Mouse (Mus musculus): Measurements from ENCODE around the gene Bglap3. TPM values are rescaled to one million over a fixed set of nuclear protein-coding genes. Genes with fewer than 3 reads are reported as not detected.
"Not testable (repeated sequence)": the region's sequence is repeated elsewhere in the genome, so short reads cannot be mapped to it uniquely, and the experiment has no call there.

The Bglap3 gene
- polyA plus RNA-seq, 1 experiment from 2014 or later = 0.35 TPM

GRCm38 (mm10) chr3:88367517-88367916 is 5.0 kb downstream of the Bglap3 start:
- 57% methylated on average over 4 of the region's 7 CpGs for WGBS
- Histone ChIP-seq H3K27me3 (replicated peaks; ENCODE audit: low read depth, poor library complexity, severe bottlenecking) (peaks cover 42% of the 10 kb centered on the region), H3K9me3 (peaks cover 12% of the 10 kb centered on the region), H3K36me3 (replicated peaks) (peaks cover 12% of the 10 kb centered on the region), H3K4me1 (peaks cover 31% of the 10 kb centered on the region)
- H3K27ac ChIP-seq (replicated peaks); H3K4me3 ChIP-seq; DNase-seq (ENCODE audit: low spot score): not testable (repeated sequence)

- H3K27ac ChIP-seq (replicated peaks) = not testable (repeated sequence)
- Histone ChIP-seq H3K9me3 (peaks cover 12% of the 10 kb centered on the region), H3K4me1 (peaks cover 31% of the 10 kb centered on the region), H3K27me3 (replicated peaks; ENCODE audit: low read depth, poor library complexity, severe bottlenecking) (peaks cover 42% of the 10 kb centered on the region), H3K36me3 (replicated peaks) (peaks cover 18% of the 10 kb centered on the region), H3K4me3 (peak overlapping the region; percentile 45; the same call in 1 of the 2 replicates)
- peak; percentile 52 for DNase-seq (ENCODE audit: low spot score)
- WGBS = 5% methylated on average over 22 of the region's 22 CpGs
These were observed 5.6 kb downstream of the Bglap3 start for GRCm38 (mm10) chr3:88366830-88367428.

GRCm38 (mm10) chr3:88365705-88366361 is 6.7 kb downstream of the Bglap3 start:
- Histone ChIP-seq H3K27me3 (replicated peaks; ENCODE audit: low read depth, poor library complexity, severe bottlenecking) (peaks cover 42% of the 10 kb centered on the region), H3K4me3 (no peak overlapping the region), H3K27ac (replicated peaks) (no peak overlapping the region), H3K9me3 (peaks cover 12% of the 10 kb centered on the region), H3K36me3 (replicated peaks) (peaks cover 29% of the 10 kb centered on the region), H3K4me1 (peaks cover 39% of the 10 kb centered on the region)
- DNase-seq (ENCODE audit: low spot score) = no peak
- WGBS = 35% methylated on average over 34 of the region's 34 CpGs

- no peak within 1 kb of the TSS; the same call in 1 of the 2 replicates for H3K27ac ChIP-seq (replicated peaks)
- peaks cover 44% of the 10 kb centered on the region for H3K36me3 ChIP-seq (replicated peaks)
- 2% methylated on average over 16 of the region's 16 CpGs for WGBS
- peaks cover 54% of the 10 kb centered on the region for H3K4me1 ChIP-seq
- H3K27me3 ChIP-seq (replicated peaks; ENCODE audit: low read depth, poor library complexity, severe bottlenecking) = peaks cover 42% of the 10 kb centered on the region
- H3K4me3 ChIP-seq = peak within 1 kb of the TSS; percentile 33
- no peaks in the 10 kb centered on the region for H3K9me3 ChIP-seq
- DNase-seq (ENCODE audit: low spot score) = peak; percentile 67
These were observed 8.2 kb downstream of the Bglap3 start, which contains the start of gene Paqr6 for GRCm38 (mm10) chr3:88364337-88364736. Gene Paqr6, plus strand, starts transcription at chr3:88364584.

GRCm38 (mm10) chr3:88363700-88364099 is 8.8 kb downstream of the Bglap3 start:
- 57% methylated on average over 4 of the region's 4 CpGs for WGBS
- peaks cover 60% of the 10 kb centered on the region for H3K4me1 ChIP-seq

GRCm38 (mm10) chr3:88361612-88362313 is 10.8 kb downstream of the Bglap3 start:
- Histone ChIP-seq H3K27ac (replicated peaks) (no peak overlapping the region), H3K4me1 (peaks cover 56% of the 10 kb centered on the region), H3K36me3 (replicated peaks) (peaks cover 69% of the 10 kb centered on the region), H3K4me3 (no peak overlapping the region), H3K9me3 (no peaks in the 10 kb centered on the region), H3K27me3 (replicated peaks; ENCODE audit: low read depth, poor library complexity, severe bottlenecking) (peaks cover 34% of the 10 kb centered on the region)
- WGBS = 86% methylated on average over 2 of the region's 2 CpGs
- no peak for DNase-seq (ENCODE audit: low spot score)

More at GRCm38 (mm10) chr3:88363700-88364099, 8.8 kb downstream of the Bglap3 start:
- peaks cover 50% of the 10 kb centered on the region for H3K36me3 ChIP-seq (replicated peaks)
- DNase-seq (ENCODE audit: low spot score) = no peak
- no peak overlapping the region for H3K4me3 ChIP-seq
- H3K27me3 ChIP-seq (replicated peaks; ENCODE audit: low read depth, poor library complexity, severe bottlenecking) = peaks cover 42% of the 10 kb centered on the region
- no peak overlapping the region for H3K27ac ChIP-seq (replicated peaks)
- H3K9me3 ChIP-seq = no peaks in the 10 kb centered on the region

- 0 out of 2 replicates have a peak overlapping the region, but pooled peaks have one; percentile 36 for H3K27ac ChIP-seq (replicated peaks)
- DNase-seq (ENCODE audit: low spot score) = no peak
- peaks cover 76% of the 10 kb centered on the region for H3K36me3 ChIP-seq (replicated peaks)
- H3K27me3 ChIP-seq (replicated peaks; ENCODE audit: low read depth, poor library complexity, severe bottlenecking) = peaks cover 28% of the 10 kb centered on the region
- H3K9me3 ChIP-seq = no peaks in the 10 kb centered on the region
- H3K4me3 ChIP-seq = no peak overlapping the region
- H3K4me1 ChIP-seq = peaks cover 55% of the 10 kb centered on the region
- WGBS = 75% methylated on average over 6 of the region's 6 CpGs
These were observed 11.4 kb downstream of the Bglap3 start for GRCm38 (mm10) chr3:88361096-88361495.

- H3K27ac ChIP-seq (replicated peaks) = peak overlapping the region; percentile 36; the same call in 1 of the 2 replicates
- DNase-seq (ENCODE audit: low spot score) = no peak
- 57% methylated on average over 3 of the region's 3 CpGs for WGBS
- peaks cover 48% of the 10 kb centered on the region for H3K4me1 ChIP-seq
- H3K36me3 ChIP-seq (replicated peaks) = peaks cover 87% of the 10 kb centered on the region
- no peak overlapping the region; the same call in 1 of the 2 replicates for H3K4me3 ChIP-seq
- H3K9me3 ChIP-seq = no peaks in the 10 kb centered on the region
- peaks cover 17% of the 10 kb centered on the region for H3K27me3 ChIP-seq (replicated peaks; ENCODE audit: low read depth, poor library complexity, severe bottlenecking)
These were observed 12.6 kb downstream of the Bglap3 start for GRCm38 (mm10) chr3:88359989-88360388.

GRCm38 (mm10) chr3:88359584-88359983 is 13.0 kb downstream of the Bglap3 start:
- Histone ChIP-seq H3K27ac (replicated peaks) (peak overlapping the region; percentile 36; the same call in 1 of the 2 replicates), H3K4me3 (no peak overlapping the region), H3K27me3 (replicated peaks; ENCODE audit: low read depth, poor library complexity, severe bottlenecking) (peaks cover 13% of the 10 kb centered on the region), H3K9me3 (no peaks in the 10 kb centered on the region), H3K4me1 (peaks cover 44% of the 10 kb centered on the region), H3K36me3 (replicated peaks) (peaks cover 91% of the 10 kb centered on the region)
- DNase-seq (ENCODE audit: low spot score) = no peak
- 68% methylated on average over 5 of the region's 5 CpGs for WGBS

GRCm38 (mm10) chr3:88354396-88355165 is 18.0 kb downstream of the Bglap3 start:
- no peaks in the 10 kb centered on the region for H3K9me3 ChIP-seq
- no peak for DNase-seq (ENCODE audit: low spot score)
- WGBS = 95% methylated on average over 8 of the region's 8 CpGs
- H3K27me3 ChIP-seq (replicated peaks; ENCODE audit: low read depth, poor library complexity, severe bottlenecking) = no peaks in the 10 kb centered on the region
- H3K27ac ChIP-seq (replicated peaks) = no peak overlapping the region
- H3K4me1 ChIP-seq = peaks cover 10% of the 10 kb centered on the region
- no peak overlapping the region for H3K4me3 ChIP-seq
- H3K36me3 ChIP-seq (replicated peaks) = peaks cover 100% of the 10 kb centered on the region

- no peaks in the 10 kb centered on the region for H3K9me3 ChIP-seq
- H3K27me3 ChIP-seq (replicated peaks; ENCODE audit: low read depth, poor library complexity, severe bottlenecking) = no peaks in the 10 kb centered on the region
- no peak overlapping the region for H3K27ac ChIP-seq (replicated peaks)
- WGBS = 92% methylated on average over 9 of the region's 9 CpGs
- peaks cover 100% of the 10 kb centered on the region for H3K36me3 ChIP-seq (replicated peaks)
- no peak for DNase-seq (ENCODE audit: low spot score)
- H3K4me3 ChIP-seq = no peak overlapping the region
- no peaks in the 10 kb centered on the region for H3K4me1 ChIP-seq
These were observed 19.6 kb downstream of the Bglap3 start for GRCm38 (mm10) chr3:88352907-88353306.

- H3K4me1 ChIP-seq = no peaks in the 10 kb centered on the region
- H3K9me3 ChIP-seq = no peaks in the 10 kb centered on the region
- WGBS = 95% methylated on average over 13 of the region's 13 CpGs
- H3K27me3 ChIP-seq (replicated peaks; ENCODE audit: low read depth, poor library complexity, severe bottlenecking) = no peaks in the 10 kb centered on the region
- no peak for DNase-seq (ENCODE audit: low spot score)
- H3K36me3 ChIP-seq (replicated peaks) = peaks cover 100% of the 10 kb centered on the region
- H3K4me3 ChIP-seq = no peak overlapping the region
- no peak overlapping the region for H3K27ac ChIP-seq (replicated peaks)
These were observed 21.8 kb downstream of the Bglap3 start for GRCm38 (mm10) chr3:88350732-88351131.
